Mouse (Mus musculus): ENCODE measurements around the gene Fezf2.

Fezf2 gene

DNA sequence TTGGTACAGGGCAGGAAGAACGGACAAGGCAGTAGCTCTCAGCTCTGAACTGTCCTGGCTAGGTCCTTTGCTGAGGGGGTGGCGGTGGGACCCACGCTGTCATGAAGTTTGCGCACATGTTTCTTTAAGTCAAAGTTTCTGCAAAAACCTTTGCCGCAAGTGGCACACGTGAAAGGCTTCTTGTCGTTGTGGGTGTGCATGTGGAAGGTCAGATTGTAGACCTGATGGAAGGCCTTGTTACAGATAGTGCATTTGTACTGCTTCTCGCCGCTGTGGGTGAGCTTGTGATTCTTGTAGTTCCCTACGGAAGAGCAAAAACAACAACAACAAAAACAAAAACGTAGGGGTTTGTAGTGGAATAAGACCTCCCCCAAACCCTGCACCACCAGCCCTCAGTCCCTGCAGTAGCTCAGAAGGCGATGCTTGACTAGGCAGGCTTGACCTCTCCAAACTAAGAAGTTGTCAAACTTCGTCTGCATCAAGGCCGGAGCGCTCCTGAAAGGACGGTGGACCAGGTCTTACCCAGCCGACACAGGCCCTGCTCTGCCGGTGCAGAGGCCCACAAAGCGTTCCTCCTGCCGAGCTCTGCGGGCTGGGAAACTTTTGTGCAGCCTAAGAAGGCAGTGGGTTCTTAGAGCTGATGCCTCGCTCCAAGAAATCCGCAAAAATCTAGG is 5.4 kb downstream of the Fezf2 start:
- no peak for DNase-seq (ENCODE audit: low spot score)

- no peak for DNase-seq (ENCODE audit: low spot score)
Observed at GRCm38 (mm10) chr14:12341789-12342457, 6.1 kb downstream of the Fezf2 start.

DNA sequence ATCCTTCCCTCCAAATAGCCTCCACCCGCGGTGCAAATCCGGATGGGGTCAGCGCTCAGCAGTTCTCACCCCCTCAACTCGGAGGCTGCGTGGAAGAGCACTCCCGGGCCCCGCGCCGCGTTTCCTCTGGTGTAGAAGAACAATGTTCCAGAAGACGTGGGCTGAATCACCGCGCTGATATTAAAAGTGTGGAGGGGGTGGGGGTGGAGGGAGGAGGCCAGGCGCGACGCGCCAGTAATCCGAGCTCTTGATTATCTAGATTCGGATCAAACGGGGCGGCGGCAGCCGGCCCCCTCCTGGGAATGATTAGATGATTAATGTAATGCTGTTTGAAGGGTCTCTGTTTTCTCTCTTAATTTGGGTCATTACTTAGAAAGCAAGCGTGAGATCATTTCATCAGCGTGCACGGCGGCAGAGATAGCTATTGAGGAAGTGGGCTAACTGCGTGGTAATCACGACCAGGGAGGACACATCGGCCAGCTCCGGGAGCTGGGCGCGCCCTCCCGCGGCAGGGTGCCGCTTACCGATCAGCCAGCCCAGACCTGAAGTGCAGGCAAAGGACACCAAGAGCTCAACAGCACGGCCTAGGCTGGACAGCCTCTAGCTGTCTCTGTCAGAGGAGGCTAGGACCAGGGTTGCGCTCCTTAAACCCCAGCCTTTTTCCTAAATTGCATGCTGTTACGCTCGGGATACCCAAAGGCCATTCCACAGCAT is 6.8 kb downstream of the Fezf2 start:
- no peak for DNase-seq (ENCODE audit: low spot score)

DNA sequence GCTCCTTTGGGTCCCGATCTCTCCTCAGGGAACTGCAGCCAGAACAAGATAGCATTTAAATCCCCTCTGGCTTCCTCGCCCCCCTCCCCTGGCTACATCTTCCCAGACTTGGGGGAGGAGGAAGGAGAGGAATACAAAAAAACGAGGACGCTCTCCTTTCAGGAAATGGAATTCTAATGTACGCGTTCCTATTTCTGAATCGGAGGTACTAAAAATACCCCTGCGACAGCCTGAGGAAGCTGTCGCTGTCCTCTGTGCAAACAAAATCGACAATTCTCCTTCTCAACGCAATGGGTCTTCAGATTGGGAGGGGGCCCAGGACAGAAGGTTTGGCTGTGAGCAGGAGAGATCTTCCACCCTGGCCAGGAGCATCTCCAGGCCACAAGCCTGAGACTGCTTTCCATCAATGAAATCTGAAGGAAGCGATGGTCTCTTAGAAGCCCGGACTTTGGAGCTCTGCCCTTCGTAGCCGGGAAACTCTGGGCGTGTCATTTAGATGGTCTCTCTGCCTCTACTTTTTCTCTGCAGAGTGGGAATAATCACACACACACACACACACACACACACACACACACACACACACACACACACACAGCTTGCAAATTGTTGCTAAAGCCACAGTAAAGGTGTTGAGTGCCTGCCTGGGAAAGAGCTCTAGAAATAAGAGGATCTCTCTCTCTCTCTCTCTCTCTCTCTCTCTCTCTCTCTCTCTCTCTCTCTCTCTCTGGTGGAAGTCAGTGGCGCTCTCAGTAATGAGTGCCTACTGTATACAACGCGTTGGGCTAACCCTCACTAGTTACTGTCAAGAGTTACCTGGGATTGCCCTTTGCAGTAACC is 7.5 kb downstream of the Fezf2 start:
- DNase-seq (ENCODE audit: low spot score): no peak

GRCm38 (mm10) chr14:12338811-12339565 is 9.0 kb downstream of the Fezf2 start:
- no peak for DNase-seq (ENCODE audit: low spot score)

- DNase-seq (ENCODE audit: low spot score): no peak
Observed at GRCm38 (mm10) chr14:12337998-12338809, 9.8 kb downstream of the Fezf2 start.

DNA sequence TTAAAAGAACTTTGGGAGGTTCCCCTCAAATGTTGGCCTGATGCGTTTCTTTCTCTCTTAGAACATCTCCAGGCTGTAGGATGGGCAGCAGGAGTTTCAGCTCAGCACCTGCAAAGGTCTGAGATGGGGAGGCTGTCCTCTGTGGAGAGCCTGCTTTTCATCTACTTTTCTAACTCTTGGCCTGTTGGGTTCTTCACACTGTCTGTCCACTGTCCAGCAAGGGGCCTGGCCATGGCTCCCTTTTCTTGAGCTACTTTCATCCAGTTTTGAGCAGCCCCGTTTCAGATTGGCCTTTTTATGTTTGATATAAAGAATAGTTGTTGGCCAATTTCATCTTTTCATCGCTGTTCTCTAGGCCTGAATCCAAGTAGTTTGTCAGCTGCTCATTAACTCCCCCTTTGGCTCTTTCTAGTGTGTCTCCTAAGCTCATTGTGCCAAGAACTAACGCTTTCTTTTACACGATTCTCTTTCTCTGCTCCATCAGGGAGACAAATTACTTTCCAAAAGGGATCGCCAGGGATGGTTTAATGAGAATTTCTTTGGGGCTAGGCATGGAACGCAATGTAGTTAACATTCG is 10.5 kb downstream of the Fezf2 start:
- DNase-seq (ENCODE audit: low spot score): no peak

GRCm38 (mm10) chr14:12334925-12335324 is 13.1 kb downstream of the Fezf2 start:
- no peak for DNase-seq (ENCODE audit: low spot score)

DNA sequence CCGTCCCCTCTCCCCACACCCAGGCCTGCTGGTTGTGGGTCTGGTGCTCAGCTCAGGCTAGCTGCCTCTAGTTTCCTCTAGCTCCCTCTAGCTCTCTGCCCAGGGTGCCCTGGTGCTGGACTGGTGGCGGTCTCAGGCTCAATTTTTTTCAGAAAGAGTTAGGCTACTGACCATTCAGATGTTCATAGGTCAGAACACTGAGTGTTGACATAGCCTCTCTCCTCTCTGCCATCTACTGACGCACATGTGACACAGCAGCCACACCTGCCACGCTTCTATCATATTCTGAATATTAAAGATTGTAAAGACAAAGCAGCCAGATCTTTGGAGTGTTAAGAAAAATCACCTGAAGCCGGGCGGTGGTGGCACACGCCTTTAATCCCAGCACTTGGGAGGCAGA is 14.4 kb downstream of the Fezf2 start:
- DNase-seq (ENCODE audit: low spot score): no peak

- no peak for DNase-seq (ENCODE audit: low spot score)
Observed at GRCm38 (mm10) chr14:12303106-12303505, 44.9 kb downstream of the Fezf2 start.

GRCm38 (mm10) chr14:12300677-12301076 is 47.3 kb downstream of the Fezf2 start:
- no peak for DNase-seq (ENCODE audit: low spot score)

GRCm38 (mm10) chr14:12300275-12300674 is 47.7 kb downstream of the Fezf2 start:
- no peak for DNase-seq (ENCODE audit: low spot score)

- no peak for DNase-seq (ENCODE audit: low spot score)
Observed at GRCm38 (mm10) chr14:12299654-12300053, 48.3 kb downstream of the Fezf2 start.

DNA sequence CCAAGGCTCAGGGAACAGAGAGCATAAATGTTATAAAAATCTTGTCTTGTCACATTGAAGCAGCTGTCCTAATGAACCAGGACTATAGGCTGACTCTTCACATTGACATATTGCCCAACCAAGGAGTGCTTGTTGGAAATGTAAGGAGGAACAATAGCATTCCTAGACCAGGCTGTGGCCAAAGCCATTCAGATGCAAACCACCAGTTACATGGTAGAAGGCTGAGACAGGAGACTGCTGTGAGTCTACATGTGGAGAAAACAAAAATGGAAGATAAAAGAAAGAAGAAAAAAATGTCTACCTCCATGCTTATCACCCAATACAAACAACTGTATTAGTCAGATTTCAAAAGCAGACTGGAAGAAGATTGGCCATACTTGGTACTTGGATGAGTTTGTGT is 48.8 kb downstream of the Fezf2 start:
- no peak for DNase-seq (ENCODE audit: low spot score)

- no peak for DNase-seq (ENCODE audit: low spot score)
Observed at GRCm38 (mm10) chr14:12296391-12296790, 51.6 kb downstream of the Fezf2 start.
